Mouse (Mus musculus) mouse embryonic stem cell (cell line): ENCODE measurements around the gene Spem2.

Experiments
- in situ Hi-C, 2 experiments: fragments of 300-500 bp; cut with MboI; formaldehyde crosslinking; loops; 1 replicate in 1 of 2; 3 replicates in 1 of 2; pipeline ENCODE4 v1.14.3; 2019 to 2020; ENCODE audit warnings: low sequenced_read_pairs in 2 of 2, low pct_unique_long_range_greater_than_20kb in 1 of 2, mixed read lengths in 1 of 2; ENCODE audit not compliant: unreplicated experiment in 1 of 2

Gene Spem2

DNA sequence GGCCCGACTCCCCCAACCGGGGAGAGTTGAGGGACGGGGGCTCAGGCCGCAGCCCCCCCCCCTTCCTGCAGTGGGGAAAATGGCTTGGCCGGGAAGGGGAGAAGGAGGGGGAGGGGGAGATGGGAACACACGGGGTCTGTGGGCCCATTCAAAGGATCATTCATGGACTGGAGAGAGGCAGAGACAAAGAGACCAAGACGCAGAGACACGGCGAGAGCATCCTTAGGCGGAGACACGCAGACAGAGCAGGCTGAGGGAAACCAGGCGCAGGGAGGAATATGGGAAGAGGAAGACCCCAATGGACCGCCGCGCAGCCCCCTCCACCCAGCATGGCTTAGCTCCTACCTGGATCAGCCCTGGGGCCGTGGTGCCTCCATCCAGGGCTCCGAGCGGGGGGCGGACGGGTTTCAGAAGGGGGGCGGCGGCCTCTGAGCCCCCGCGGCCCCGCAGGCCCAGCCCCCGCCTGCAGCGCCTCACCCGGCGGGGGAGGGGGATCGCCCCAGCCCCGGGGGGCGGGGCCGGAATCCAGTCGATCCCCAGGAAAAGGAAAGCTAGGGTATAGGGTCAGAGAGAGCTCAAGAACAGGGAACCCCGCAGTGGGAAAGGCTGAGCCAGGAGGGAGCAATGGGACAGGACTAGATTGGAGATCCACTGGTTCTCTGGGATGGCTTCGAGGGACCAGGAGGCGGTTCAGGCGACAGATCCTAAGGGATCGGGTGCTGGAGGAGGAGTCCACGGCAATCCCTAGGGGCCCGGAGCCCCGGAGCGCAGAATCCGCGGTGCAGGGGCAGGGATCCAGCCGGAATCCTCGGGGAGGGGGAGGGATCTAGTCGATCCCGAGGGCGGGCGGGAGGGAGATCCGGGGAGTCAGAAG, 18.7 kb upstream of the Spem2 start:
- in situ Hi-C loops = no loop called here

DNA sequence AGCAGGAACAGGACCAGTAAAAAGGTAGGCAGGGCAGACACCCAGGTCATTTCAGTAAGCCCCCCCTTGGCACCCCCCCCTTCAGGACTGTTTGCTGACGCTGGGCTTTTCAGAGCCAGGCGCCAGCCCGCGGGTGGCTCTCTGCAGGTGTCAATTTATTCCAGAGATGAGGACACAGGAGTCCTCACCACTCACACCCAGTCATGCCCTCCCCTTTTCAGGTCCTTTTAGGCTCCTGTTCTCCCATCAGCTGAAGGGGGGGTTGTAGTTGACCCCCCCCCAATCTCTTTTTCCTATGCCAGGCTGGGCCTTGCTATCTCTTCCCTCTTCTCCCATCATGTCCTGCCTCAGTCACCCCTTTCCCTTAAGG, 17.7 kb upstream of the Spem2 start:
- in situ Hi-C loops = no loop called here

DNA sequence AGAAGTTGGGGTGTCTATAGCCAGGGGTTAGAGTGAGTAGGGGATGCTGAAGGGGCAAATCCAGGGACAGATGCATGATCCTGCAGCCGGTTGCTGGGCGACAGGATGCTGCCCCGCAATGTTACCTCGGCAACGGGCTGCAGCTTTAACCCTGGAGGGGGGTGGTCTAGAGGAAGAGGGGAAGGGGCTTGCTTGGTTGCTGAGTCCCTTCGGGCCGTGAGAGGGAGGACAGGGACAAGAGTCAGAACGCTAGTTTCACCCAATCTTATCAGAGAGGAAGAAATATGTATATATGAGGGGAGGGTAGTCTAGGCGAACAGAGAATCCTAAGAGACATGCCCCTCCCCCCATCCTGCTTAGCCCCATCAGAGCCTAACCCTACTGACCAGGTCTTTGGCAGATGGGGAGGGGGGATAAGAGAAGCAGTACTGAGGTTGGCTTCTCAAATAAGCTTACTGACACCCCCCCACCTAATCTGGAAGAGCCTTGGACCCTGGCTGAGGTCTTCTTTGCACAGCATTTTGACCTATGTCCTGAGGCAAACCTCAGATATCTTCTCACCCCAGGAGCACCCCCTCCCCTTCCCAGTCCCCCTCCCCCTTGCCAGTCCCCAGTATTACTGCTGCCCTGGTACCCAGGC, 17.2 kb upstream of the Spem2 start:
- in situ Hi-C loops = no loop called here

DNA sequence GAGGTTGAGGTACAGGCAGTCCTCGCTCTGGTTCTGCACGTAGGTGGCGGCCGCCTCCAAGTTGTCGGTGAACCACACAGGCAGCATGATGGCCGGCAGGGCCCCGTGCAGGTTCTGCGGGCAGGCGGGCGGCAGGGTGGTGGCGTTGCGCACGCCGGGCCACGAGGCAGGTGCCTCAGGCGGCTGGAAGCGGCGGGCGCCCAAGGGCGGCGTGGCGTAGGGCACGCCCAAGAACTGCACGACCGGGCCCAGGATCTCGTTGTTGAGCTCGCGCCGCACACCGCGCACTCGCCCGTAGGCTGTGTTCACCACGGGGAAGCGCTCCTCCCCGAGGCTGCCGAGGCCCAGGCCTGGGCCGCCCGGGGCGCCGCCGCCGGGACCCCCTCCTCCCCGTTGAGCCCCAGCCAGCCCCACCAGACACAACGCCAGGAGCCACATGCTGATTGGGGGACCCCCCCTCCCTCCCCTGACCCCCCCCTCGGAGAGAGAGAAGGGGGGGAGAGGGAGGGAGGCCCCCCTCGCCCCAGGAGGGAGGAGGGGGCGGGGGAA, 15.8 kb upstream of the Spem2 start:
- in situ Hi-C loops = no loop called here

DNA sequence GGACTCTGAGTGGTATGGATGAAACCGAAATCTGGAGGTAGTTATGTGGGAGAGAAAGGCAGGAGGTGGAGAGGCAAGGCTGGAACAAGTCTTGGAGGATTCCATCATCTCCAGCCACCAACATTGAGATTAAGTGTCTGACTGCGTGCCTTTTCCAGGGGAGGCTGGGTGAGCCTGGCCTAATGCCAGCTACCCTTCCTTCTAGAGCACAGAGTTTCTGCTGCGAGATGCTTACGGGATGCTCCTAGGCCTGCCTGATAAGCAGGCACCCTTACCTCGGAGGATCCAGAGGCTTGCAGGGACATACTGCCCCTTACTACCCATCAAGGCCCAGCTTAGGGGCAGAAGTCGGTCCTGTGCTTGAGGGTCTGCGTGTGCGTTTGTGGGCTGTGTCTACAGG, 15.3 kb upstream of the Spem2 start:
- in situ Hi-C loops = no loop called here

DNA sequence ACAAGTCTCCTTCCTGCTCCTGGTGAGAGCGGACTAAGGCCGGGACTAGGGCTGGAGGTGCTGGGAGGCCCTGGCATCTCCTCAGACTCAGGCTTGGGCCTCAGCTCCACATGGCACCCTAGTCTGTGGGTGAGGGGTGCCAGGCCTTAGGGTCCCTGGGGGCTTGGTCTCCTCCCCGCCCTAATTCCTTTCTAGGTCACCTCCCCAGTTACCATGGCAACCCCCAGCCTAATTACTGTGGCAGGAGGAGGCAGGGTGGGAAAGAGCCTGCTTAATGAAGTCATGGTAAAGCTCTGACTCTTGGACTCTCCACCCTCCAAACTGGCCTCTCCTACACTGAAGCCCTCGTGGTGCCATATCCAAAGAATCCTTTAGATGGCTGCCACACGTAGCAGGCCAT, 10.6 kb upstream of the Spem2 start:
- in situ Hi-C loops = no loop called here

DNA sequence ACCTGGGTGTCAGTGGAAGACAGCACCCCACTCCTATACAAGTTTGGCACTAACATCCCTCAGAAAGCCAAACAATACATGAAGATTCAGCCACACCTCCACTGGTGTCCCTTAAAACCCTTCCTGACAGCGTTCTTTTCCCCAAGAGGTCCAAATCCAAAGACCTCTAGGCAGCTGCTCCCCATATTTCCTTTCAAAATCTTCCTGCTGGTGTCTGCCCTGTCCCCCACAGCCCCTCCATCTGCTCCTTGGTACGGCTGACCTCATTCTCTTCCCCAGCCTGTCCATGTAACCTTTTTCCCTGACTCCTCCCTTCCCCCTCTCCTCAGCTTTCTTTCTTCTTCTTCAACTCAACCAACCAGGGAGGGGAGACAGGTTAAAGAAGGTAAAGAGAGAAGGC, 5.2 kb upstream of the Spem2 start:
- in situ Hi-C loops = no loop called here

DNA sequence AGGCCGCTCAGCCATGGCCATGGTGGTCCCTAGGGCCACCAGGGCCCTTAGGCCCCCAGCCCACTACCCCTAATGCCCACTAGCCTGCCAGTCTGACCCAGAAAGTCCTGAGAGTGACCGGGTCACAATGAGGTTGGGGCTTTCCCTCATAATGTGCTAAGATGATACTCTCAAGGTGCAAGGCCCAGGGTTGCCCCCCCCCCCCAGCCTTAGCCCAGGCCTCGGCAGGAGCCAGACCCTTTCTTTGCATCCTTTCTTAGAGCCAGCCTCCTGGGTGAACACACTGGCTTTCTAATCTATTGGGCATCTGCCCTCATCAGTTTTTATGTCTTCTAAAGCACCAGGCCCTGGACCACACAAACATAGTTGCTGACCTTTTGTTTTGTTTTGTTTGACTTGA, 3.8 kb upstream of the Spem2 start, which contains the start of gene Spem1:
Spem1 (minus strand) TSS at position 101 of the 400 bp plus-strand sequence.
- in situ Hi-C loops = no loop called here

DNA sequence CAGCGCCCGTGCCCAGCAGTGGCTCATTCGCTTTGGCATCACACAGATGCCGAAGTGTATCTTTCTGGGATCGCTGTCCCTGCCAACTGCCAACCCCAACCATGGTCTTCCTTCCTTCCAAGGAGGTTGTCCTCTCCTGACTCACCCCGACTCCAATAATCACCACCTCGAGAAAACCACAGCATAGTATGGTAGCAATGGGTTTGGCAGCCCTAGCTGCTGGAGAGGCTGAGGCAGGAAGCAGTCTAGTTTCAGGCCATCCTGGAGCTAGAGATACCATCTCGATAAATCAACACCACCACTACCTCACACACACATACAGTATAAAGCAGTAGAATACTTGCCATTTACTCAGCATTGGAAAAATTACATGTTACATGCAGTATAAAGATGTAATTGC, 606 bp upstream of the Spem2 start:
- in situ Hi-C loops = loop anchor here in 1 of 2 experiments (10.0 kb wide), 1 partner anchor 56 kb away; the partner anchor contains the start of gene Tmem95

DNA sequence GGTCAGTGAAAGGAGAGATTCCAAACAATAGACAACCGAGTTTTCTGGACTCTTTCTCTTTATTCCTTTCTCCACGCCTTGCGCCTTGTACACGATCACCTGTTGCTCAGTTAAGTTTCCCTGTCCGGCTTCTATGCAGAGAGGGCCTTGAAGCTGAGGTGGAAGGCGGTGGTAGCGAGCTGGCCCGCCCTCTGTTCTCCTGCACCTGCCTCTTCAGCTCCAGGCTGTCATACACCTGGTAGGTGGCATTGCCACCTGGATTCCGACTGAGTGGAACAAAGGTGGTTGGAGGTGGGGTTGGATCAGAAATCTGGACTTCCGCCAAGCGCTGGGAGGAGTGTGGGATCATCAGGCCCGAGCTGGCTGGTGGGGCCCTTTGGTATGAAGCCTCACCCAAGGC, 1.7 kb downstream of the Spem2 start:
- in situ Hi-C loops = loop anchor here in 1 of 2 experiments (10.0 kb wide), 1 partner anchor 58 kb away; the partner anchor contains the start of gene Tmem95

DNA sequence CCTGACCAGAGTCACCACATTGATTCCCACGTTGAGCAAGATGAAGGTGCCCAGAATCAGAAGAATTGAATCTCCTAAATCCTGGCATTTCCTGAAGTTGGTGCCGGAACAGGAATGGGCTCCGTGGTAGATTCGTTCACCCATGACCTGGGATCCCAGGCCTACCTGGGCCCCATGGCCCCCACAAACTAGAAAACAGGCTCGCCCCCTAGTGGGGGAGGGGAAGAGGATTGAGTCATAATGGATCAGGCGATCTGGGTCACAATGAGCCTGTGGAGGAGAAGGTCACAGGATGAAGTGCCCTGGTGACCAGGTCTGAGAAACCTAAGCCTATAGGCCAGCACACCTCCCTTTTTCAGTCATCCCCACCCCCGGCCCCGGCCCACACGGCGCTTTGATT, 3.1 kb downstream of the Spem2 start, which contains the start of gene Gm39566:
Gm39566 (minus strand) TSS at position 144 of the 400 bp plus-strand sequence.
- in situ Hi-C loops = loop anchor here in 1 of 2 experiments (10.0 kb wide), 1 partner anchor 60 kb away; the partner anchor contains the start of gene Tmem95

DNA sequence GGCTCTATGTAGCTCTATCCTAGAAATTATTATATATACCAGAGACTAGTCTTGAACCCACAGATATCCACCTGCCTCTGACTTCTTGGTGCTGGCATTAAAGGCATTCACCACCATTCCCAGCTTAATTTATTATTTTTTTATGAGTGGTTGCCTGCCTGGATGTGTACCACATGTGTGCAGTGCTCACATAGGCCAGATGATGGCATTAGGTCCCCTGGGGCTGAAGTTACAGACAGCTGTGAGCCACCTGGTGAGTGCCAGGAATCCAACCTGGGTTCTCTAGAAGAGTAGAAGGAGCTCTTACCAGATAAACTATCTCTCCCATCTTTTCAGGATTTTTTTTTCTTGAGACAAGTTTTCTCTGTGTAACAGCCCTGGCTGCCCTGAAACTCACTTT, 8.0 kb downstream of the Spem2 start:
- in situ Hi-C loops = loop anchor here in 1 of 2 experiments (10.0 kb wide), 1 partner anchor 65 kb away; the partner anchor contains the start of gene Tmem95

DNA sequence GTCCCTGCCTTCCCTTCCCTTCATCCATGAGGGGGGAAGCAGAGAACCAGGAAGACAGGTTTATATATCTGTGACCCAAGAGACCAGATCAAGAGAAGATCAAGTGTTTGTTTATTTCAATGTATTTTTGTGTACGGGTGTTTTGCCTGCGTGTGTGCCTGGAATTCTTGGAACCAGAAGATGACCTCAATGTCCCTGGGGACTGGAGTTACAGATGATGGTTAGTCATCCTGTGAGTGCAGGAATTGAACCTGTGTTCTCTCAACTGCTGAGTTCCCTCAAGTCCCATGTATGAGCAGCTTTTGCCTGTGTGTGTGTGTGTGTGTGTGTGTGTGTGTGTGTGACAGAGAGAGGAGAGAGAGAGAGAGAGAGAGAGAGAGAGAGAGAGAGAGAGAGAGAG, 10.6 kb downstream of the Spem2 start:
- in situ Hi-C loops = loop anchor here in 1 of 2 experiments (5.0 kb wide), 1 partner anchor 70 kb away; the partner anchor contains the start of gene Tmem95

DNA sequence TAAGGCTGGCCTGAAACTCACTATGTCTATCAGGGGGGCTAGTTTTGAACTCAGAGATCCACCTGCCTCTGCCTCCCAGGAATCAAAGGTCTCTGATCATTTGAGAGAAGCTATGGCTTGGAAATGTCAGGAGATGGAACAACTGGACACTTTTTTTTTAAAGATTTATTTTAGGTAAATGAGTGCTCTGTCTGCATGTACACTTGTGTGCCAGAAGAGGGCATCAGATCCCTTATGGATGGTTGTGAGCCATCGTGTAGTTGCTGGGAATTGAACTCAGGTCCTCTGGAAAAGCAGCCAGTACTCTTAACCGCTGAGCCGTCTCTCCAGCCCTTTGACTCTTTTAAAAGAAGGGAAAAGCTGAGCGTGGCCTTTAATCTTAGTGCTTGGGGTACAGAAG, 11.9 kb downstream of the Spem2 start:
- in situ Hi-C loops = loop anchor here in 1 of 2 experiments (5.0 kb wide), 1 partner anchor 71 kb away; the partner anchor contains the start of gene Tmem95

DNA sequence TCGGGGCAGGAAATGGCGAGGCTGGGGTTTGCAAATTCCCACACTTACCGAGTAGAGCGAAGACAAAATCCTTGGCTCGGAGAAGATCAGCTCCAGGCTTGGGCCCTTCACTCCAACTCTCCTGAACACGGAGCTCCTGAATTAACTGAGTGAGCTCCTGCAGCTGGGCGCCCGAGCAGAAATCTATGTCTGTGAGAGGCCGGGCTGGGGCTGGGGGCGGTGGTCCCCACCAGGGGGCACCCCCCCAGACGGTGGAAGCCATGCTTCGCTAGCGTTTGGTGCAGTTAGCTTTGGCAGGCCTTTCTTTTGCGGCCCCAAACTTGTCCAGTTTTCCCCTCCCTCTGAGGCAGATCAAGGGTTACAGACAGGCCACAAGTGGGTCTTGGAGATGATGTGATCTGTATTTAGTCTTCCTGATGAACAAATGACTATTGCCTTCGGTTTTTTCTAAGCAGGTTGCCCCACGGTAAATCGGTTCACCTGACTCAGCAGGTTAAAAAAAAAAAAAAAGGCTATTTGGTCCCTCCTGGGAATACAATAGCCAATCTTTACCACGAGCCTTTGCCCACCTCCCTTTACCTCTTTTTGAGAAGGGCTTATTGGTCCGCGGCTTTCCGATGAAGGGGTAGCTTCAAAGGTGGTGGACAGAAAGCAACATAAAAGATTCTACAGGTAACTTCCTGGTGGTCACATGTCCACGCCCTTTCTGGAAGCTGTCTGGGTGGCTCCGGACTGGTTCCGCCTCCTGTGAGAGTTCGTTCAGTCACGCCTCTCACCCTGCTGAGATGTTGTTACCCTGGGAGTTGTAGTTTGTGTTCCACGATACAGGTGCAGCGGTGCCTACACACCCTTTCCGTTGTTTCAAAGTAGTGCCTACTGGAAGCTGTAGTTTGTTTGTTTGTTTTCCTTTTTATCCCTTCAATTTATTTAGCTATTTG, 13.0 kb downstream of the Spem2 start, which contains the start of gene Tmem102:
Tmem102 (minus strand) TSS at position 653 of the 938 bp plus-strand sequence.
- in situ Hi-C loops = loop anchor here in 1 of 2 experiments (5.0 kb wide), 1 partner anchor 72 kb away; the partner anchor contains the start of gene Tmem95

DNA sequence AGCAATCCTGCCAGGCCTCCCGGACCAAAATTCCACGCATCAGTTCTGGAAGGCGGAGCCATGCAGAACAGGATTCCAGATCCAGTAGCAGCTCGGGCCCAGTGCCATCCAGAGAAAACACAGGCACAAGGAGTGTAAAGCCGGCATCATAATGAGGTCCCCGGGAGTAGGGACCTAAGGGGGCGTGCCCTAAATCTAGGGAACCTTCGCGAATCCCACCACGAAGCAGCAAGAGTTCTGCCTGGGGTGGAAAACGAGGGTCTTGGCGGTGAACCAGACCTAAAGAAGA, 13.7 kb downstream of the Spem2 start:
- in situ Hi-C loops = no loop called here

DNA sequence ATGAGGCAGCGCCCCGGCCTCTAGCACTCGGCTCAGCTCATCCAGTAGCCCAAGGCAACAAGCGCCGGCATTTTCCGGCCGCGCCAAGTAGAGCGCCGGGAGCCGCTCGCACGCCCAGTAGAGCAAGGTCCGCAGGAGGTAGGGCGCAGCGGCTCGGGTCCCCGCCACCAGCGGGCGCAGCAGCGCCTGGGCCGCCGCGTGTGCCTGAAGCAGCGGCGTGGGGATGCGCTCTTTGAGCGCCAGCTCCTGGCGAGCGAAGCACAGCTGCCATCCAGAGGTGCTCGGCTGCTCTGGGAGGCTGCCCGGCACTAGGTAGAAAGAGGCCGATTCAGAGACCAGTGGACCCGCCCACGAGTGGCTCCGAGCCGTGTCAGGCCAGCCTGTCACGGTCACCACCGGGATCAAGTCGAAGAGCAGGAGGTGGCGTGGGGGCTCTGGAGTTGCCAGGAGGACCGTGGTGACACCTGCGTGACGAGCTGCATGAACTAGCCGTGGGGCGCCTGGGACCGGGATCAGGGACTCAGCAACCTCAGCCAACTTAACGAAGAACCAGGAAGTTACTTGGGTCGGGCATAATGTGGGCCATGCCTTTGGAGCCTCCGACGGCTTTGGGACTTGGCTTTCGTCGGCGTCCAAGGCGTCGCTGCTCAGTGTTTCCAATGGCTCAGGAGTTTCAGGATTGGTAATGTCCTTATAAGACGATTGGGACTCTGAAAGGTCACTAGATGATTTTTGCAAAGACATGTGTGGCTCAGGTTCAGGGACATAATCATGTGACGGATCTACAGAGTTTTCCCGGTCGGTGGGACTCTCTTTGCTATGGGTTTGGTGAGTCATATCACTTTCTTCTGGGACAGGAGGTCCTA, 14.2 kb downstream of the Spem2 start:
- in situ Hi-C loops = no loop called here
